Mouse (Mus musculus) cortical plate, adult 2 months (tissue): ENCODE measurements at regions not wholly inside any gene's neighbourhood (a gene's known extent, or its start where the extent isn't known, plus 50 kb on each side); places are given as distances from the start of the nearest gene placed in this dataset.

Experiments used
- H3K27ac ChIP-seq: fragments of 200-500 bp; 2 replicates; pipeline ENCODE4 v1.5.1; 2012; ENCODE audit warnings: low read length, control low read depth, inconsistent platforms; ENCODE audit not compliant: insufficient read depth
- H3K4me1 ChIP-seq: fragments of 200-500 bp; 2 replicates; pipeline ENCODE4 v1.6.1; 2011; ENCODE audit warnings: low read length; ENCODE audit not compliant: control insufficient read depth, insufficient read depth
- H3K4me3 ChIP-seq: fragments of 200-500 bp; 2 replicates; pipeline ENCODE4 v1.5.1; 2011; ENCODE audit warnings: mild to moderate bottlenecking, low read length, control low read depth; ENCODE audit not compliant: insufficient read depth
- CTCF ChIP-seq: fragments of 200-500 bp; IDR thresholded peaks from 2 replicates; pipeline ENCODE4 v1.5.1; 2011; ENCODE audit warnings: mild to moderate bottlenecking, control low read depth, low read length; ENCODE audit not compliant: insufficient read depth; ENCODE audit errors: extremely low read depth
- POLR2A ChIP-seq: fragments of 200-500 bp; IDR thresholded peaks from 2 replicates; pipeline ENCODE4 v1.6.1; 2011; ENCODE audit warnings: mild to moderate bottlenecking, low read length, control low read depth; ENCODE audit not compliant: insufficient read depth; ENCODE audit errors: extremely low read depth

- TF ChIP-seq POLR2A, result no peak
- no peak for TF ChIP-seq CTCF
- Histone ChIP-seq H3K27ac (no peak overlapping the region), H3K4me1 (no peaks in the 10 kb centered on the region), H3K4me3 (no peak overlapping the region)
These were observed 416.0 kb upstream of the Nudt12 start for GRCm38 (mm10) chr17:59429189-59429588.

GRCm38 (mm10) chr17:59421489-59421888 is 408.3 kb upstream of the Nudt12 start:
- Histone ChIP-seq H3K4me3 (no peak overlapping the region), H3K27ac (no peak overlapping the region), H3K4me1 (no peaks in the 10 kb centered on the region)
- TF ChIP-seq CTCF (no peak), POLR2A (no peak)

DNA sequence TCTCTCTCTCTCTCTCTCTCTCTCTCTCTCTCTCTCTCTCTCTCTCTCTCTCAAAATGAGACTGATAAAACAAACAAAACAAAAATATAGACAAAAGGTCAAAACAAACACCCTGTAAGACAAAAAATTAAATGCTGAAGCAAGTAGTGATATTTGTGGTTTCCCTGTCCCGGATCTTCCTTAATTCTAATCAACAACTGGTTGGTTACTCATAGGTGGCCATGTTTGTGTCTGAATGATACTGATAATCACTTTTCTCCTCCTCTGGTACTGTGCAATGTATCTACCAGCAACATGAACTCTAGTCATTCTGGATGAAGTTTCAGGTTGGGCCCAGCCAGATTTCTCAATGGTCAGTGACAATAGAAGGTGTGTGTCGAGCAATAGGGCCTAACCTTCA is 396.1 kb upstream of the Nudt12 start:
- Histone ChIP-seq H3K4me1 (no peaks in the 10 kb centered on the region), H3K27ac (no peak overlapping the region), H3K4me3 (no peak overlapping the region)
- TF ChIP-seq CTCF, result no peak
- TF ChIP-seq POLR2A, result no peak

DNA sequence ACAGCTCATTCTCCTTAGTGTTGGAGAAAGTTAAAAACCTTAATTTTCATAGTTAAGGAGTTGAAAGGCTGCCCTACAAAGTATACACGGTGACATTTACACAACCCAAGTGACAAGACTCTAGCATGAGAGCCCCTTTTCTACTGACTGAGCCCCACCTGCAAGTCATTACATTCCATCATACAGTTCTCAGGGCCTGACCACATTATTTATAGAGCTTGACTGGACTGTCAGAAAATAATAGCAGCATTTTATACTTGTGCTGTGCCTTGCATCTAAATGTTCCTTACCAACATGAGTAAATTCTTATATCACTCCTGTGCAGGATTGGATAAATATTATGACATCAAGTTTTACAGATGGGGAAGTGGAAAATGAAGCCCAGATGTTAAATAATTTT is 391.4 kb upstream of the Nudt12 start:
- TF ChIP-seq POLR2A (no peak), CTCF (no peak)
- Histone ChIP-seq H3K27ac (no peak overlapping the region), H3K4me3 (no peak overlapping the region), H3K4me1 (no peaks in the 10 kb centered on the region)

DNA sequence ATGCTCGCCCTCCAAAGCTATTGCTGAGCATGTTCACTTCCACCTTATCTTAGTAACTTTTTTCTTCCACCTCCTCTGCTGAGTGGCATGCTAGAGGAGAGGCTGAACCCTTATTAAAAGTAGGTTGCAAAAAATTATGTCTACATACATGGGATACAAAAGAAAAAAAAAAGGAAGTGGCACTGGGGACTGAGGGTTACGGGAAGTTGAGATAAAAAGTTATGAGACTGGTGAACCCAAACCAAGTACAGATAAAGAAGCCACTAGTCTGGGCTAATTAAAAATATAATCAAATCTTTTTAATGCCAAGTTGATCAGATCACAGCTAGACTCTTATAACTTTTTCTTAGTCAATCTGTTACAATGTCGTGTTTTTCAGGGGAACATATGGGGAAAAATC is 384.2 kb upstream of the Nudt12 start:
- no peak overlapping the region for H3K4me3 ChIP-seq
- TF ChIP-seq POLR2A, result no peak
- TF ChIP-seq CTCF, result no peak
- no peaks in the 10 kb centered on the region for H3K4me1 ChIP-seq
- H3K27ac ChIP-seq, result no peak overlapping the region

DNA sequence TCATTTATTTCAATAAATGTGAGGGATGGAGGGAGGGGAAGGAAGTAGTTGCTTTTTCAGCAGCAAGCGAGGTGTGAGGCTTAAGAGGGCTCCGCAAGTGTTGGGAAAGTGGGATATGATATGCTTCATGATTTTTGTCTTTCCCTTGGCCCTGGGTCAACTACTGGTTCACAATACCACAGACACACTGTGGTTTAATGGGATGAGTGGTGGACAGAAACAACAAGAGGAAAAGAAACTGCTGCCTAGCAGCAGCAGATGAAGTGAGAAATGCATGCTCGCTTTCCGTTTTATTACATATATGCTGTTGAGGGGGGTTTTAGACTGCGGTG is 369.9 kb upstream of the Nudt12 start:
- Histone ChIP-seq H3K4me1 (no peaks in the 10 kb centered on the region), H3K4me3 (no peak overlapping the region), H3K27ac (no peak overlapping the region)
- TF ChIP-seq POLR2A (no peak), CTCF (no peak)

DNA sequence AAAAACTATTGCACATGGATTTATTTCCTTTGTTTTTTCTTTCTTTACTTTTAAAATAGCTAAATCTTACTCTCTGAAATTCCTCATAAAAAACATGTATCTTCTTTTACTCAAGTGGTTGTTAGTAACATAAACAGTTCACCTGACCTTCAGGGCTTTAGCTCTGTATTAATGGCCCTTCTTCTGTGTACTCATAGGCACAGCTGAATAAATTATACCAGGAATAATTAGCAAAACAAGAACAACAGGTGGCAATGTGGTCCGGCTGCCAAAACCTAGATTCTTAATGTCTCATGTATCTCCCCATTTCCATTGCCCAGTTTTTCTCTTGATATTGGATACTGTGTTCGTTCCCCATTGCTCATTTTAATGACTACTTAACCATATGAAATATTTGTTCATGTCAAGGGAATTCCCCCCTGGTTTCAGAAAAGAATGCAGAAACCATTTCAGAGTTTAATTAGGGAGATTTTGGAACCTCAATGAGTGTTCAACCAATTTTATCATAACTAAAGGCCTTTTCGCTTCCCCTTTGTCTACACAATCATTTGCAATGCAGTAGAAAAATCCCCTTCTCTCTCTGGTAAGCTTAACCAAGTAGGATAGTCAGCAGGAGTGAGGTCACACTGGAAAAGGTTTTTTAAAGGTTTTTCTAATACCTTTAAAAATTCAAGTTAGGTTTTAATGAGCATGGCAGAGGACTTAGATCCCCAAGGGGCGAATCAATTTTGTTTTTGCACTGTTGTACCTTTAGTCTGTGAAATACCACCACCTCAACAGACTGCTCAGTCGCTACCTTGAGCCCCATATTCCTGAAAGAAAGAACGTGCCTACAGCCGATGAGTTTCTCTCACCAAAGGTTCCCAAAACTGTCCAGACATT is 369.3 kb upstream of the Nudt12 start:
- Histone ChIP-seq H3K27ac (no peak overlapping the region), H3K4me3 (no peak overlapping the region), H3K4me1 (no peaks in the 10 kb centered on the region)
- TF ChIP-seq CTCF (no peak), POLR2A (no peak)

DNA sequence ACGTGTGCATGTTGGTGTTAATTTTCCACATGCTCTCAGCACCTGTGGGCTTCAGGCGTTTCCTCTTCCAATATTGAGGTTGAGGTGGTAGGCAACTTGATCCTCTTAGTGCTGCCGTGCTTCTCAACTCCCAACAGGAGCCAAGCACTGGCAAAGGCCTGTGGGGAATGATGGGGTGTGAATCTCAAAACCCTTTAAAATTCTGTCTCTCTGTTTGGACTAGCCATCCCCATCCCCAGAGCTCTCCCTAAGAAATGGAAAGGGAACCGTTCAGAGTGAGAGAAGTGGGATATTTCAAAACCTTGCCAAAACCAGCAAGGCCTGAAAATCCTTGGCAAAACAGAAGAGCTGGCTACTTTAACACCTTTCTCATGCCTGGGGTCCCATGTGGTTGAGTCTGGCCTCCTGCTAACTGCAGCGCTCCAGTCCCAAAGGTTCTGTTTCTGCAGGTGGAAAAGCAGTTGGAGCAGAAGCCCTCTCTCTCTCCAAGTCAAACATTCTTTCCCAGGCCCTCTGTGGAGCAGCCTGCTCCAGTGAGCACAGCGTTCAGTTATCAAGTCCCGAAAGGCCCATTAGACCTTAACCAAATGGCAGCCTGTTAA is 360.4 kb upstream of the Nudt12 start:
- TF ChIP-seq CTCF (no peak), POLR2A (no peak)
- Histone ChIP-seq H3K4me1 (no peaks in the 10 kb centered on the region), H3K4me3 (no peak overlapping the region)

DNA sequence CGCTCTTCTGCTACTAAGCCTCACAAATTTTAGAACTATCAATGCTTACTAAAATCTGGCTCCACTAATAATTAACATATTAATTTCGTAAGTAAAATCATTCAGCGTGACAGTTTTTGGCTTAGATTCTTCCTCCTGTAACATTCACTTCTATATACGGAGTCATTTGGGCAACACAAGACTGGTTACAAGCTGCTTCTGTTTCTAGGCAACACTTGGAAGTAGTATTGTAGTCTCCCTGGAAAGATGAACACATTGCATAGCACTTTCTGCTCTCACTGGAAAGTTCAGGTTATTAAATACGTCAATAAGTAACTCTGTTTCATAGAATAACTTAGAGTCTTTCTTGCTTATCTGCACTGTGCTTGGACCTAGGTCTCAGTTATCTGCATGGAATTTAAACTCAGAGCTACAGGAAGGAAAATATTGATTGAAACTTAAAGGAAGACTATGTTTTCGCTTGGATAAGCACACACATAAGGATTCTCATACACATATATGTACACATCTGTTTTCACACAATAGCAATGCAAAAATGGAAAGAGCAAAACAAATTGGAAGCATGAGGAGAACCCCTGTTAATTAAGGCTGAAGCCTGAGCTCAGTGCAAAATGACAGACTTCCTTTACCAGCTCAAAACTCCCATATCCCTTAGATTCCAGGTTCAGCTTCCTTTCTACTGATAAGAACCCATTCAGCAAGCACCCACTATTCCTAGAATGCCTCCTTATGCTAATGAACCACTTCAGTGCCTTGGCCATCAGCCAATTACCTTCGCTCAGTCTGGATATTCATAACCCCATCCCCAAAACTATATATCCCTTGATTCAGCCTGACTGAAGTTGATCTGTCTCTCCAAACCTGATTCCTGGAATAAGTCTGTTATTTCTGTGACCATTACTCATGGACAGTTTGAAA is 356.7 kb upstream of the Nudt12 start:
- H3K4me1 ChIP-seq, result no peaks in the 10 kb centered on the region
- TF ChIP-seq CTCF (no peak), POLR2A (no peak)

More for the DNA sequence above, 360.4 kb upstream of the Nudt12 start:
- no peak overlapping the region for H3K27ac ChIP-seq

GRCm38 (mm10) chr17:59365340-59365739 is 352.2 kb upstream of the Nudt12 start:
- Histone ChIP-seq H3K4me3 (no peak overlapping the region), H3K27ac (no peak overlapping the region), H3K4me1 (no peaks in the 10 kb centered on the region)
- TF ChIP-seq POLR2A, result no peak
- TF ChIP-seq CTCF, result no peak

More for the DNA sequence above, 356.7 kb upstream of the Nudt12 start:
- no peak overlapping the region for H3K27ac ChIP-seq
- H3K4me3 ChIP-seq, result no peak overlapping the region
